Mouse (Mus musculus) heart, postnatal 0 days (tissue): ENCODE results near the gene Tub.

Experiments used
- CTCF ChIP-seq: IDR thresholded peaks from 2 replicates; pipeline ENCODE4 v1.5.1; 2016; ENCODE audit warnings: antibody characterized with exemption, control low read depth, low read depth
- EP300 ChIP-seq: IDR thresholded peaks from 2 replicates; pipeline ENCODE4 v1.6.1; 2016; ENCODE audit warnings: antibody characterized with exemption, low read depth

DNA sequence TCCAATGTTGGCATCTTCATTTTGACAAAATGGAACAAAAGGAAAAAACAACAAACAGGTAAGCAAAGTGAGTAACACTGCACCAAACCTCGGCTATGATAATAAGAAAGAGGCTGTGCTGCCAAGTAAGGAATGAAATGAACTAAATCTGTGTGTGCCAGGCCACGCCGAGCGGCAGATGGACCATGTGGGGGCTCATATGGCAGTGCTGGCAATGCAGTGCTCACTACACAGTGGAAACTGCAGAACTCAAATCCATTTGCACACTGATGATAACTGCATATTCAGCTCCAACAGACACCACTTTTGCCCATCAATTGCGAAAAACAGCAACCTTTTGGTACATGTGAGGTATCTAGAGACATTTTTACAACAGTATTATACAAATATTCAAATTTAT lies 89.3 kb downstream of the Tub start:
- TF ChIP-seq CTCF (no peak), EP300 (no peak)
